Mouse (Mus musculus) liver, adult 2 months (tissue): ENCODE data around the gene Ubap2.

ENCODE experiments used
- CTCF ChIP-seq: fragments of 200-500 bp; IDR thresholded peaks from 2 replicates; pipeline ENCODE4 v1.5.1; 2011; ENCODE audit warnings: low read depth, low read length, control low read depth
- POLR2A ChIP-seq: fragments of 200-500 bp; IDR thresholded peaks from 2 replicates; pipeline ENCODE4 v1.6.1; 2011; ENCODE audit warnings: low read length, control low read depth; ENCODE audit not compliant: insufficient read depth; ENCODE audit errors: extremely low read depth

DNA sequence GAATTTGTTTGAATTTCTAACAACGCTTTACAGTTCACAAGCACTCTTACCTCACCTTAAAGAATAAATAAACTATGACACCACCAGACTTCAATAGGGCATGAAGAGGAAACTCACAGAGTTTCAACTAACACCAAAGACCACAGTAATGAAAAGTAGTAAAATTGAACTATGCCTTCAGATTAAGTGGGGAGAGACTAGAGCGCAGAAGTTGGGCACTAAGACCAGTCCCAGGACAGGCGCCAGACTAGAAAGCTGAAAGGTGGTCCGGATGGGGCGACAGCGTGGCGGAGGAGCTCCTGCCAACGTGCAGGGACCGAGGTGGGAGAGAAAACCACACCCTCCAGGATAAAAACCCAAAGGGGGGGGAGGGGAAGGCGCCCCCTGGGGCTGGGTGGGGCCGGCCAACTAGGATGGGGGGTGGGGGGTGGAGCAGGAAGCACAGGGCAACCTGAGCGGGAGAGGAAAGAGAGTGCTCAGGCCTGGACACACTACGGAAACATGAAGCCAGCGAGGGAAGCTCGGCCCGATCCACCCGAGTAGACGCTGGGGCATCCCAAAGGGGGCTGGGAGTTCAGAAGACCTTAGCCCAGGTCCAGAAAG, 466 bp downstream of the Ubap2 start:
- TF ChIP-seq POLR2A (no peak), CTCF (no peak)
